Mouse (Mus musculus) intestine, postnatal 0 days (tissue): ENCODE results near the gene E2f8. TPM values are rescaled to one million over a fixed set of nuclear protein-coding genes. Genes with fewer than 3 reads are reported as not detected.

Source experiments
- ATAC-seq: fragments of 200-750 bp; cut with Nextera tagmentation; 2 replicates; pipeline ENCODE4 v1.8.0; 2017; ENCODE audit warnings: mild to moderate bottlenecking, moderate TSS enrichment, moderate library complexity
- H3K27ac ChIP-seq: fragments of 300-500 bp; sonication (generic); 2 replicates; pipeline ENCODE4 v1.5.1; 2014; ENCODE audit warnings: mild to moderate bottlenecking, low read depth, low read length, moderate library complexity
- H3K27me3 ChIP-seq: fragments of 300-500 bp; sonication (generic); replicated peaks from 2 replicates; pipeline ENCODE4 v1.6.1; 2014; ENCODE audit warnings: low read length, mixed read lengths; ENCODE audit not compliant: control insufficient read depth, insufficient read depth
- H3K36me3 ChIP-seq: fragments of 300-500 bp; sonication (generic); 2 replicates; pipeline ENCODE4 v1.6.1; 2014; ENCODE audit warnings: mild to moderate bottlenecking, moderate library complexity; ENCODE audit not compliant: control insufficient read depth, insufficient read depth
- H3K4me1 ChIP-seq: fragments of 300-500 bp; sonication (generic); replicated peaks from 2 replicates; pipeline ENCODE4 v1.6.1; 2014; ENCODE audit warnings: antibody characterized with exemption, low read length, mixed read lengths; ENCODE audit not compliant: control insufficient read depth, insufficient read depth
- H3K4me2 ChIP-seq: fragments of 300-500 bp; sonication (generic); replicated peaks from 2 replicates; pipeline ENCODE4 v1.6.1; 2014; ENCODE audit warnings: low read depth, mild to moderate bottlenecking, moderate library complexity
- H3K4me3 ChIP-seq: fragments of 300-500 bp; sonication (generic); 2 replicates; pipeline ENCODE4 v1.5.1; 2014; ENCODE audit warnings: low read depth, low read length
- H3K9ac ChIP-seq: fragments of 300-500 bp; sonication (generic); 2 replicates; pipeline ENCODE4 v1.6.1; 2014; ENCODE audit warnings: mild to moderate bottlenecking, low read depth, low read length
- H3K9me3 ChIP-seq: fragments of 300-500 bp; sonication (generic); 2 replicates; pipeline ENCODE4 v1.6.1; 2016; ENCODE audit warnings: mixed run types; ENCODE audit not compliant: control insufficient read depth
- CTCF ChIP-seq: sonication (generic); IDR thresholded peaks from 2 replicates; pipeline ENCODE4 v1.5.1; 2016; ENCODE audit warnings: low read depth, mild to moderate bottlenecking, control low read depth, antibody characterized with exemption, moderate library complexity
- WGBS: fragments of 180-500 bp; shearing (Covaris S2); extraction: QIAGEN DNeasy Blood & Tissue Kit; methylation state at CpG from one replicate; pipeline ENCODE4 v1.1.7; 2014; 5-methylcytosine and 5-hydroxymethylcytosine counted together
- polyA plus RNA-seq: library from polyadenylated mRNA; unstranded; fragments of >200 nt; fragmentation: Nextera tagmentation; extraction: Ambion mirVana; gene quantifications from 2 replicates; pipeline ENCODE4 v1.2.1, GENCODE M21; 2015

Gene E2f8
- polyA plus RNA-seq, 1 experiment from 2014 or later, result 18.1 TPM

GRCm38 (mm10) chr7:48834989-48835626 lies 46.3 kb downstream of the E2f8 start:
- ATAC-seq, result no peak
- 84% methylated on average over 12 of the region's 12 CpGs for WGBS
- no peaks in the 10 kb centered on the region for H3K9me3 ChIP-seq

GRCm38 (mm10) chr7:48834371-48834970 lies 46.9 kb downstream of the E2f8 start:
- Histone ChIP-seq H3K36me3 (no peaks in the 10 kb centered on the region), H3K9ac (no peak overlapping the region), H3K9me3 (no peaks in the 10 kb centered on the region), H3K27ac (no peak overlapping the region), H3K27me3 (no peaks in the 10 kb centered on the region), H3K4me2 (no peak overlapping the region), H3K4me3 (no peak overlapping the region), H3K4me1 (no peaks in the 10 kb centered on the region)
- no peak for TF ChIP-seq CTCF
- 71% methylated on average over 4 of the region's 4 CpGs for WGBS
- no peak for ATAC-seq

More at GRCm38 (mm10) chr7:48834989-48835626, 46.3 kb downstream of the E2f8 start:
- H3K36me3 ChIP-seq, result no peaks in the 10 kb centered on the region
- H3K4me1 ChIP-seq, result no peaks in the 10 kb centered on the region
- H3K4me2 ChIP-seq, result no peak overlapping the region
- no peaks in the 10 kb centered on the region for H3K27me3 ChIP-seq
- no peak overlapping the region for H3K9ac ChIP-seq
- H3K4me3 ChIP-seq, result no peak overlapping the region
- no peak for TF ChIP-seq CTCF
- no peak overlapping the region for H3K27ac ChIP-seq

DNA sequence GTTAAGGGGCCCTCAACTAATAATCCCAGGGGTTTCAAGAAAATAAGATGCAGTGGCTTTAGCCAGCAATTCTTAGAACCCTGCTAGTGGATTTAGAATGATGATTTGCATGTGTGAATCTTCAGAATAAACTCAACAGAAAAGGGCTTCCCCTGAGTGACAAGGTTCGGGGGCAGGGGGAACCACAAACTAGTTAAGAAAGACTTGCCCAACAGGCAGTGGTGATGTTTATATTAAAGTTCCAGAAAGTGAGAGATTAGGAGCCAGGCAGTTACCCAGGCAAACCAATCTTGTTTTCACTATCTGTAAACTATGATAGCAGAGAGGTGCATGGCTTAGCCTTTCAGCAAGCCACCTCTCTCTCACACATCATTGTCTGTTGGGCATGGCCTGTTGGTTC lies 48.7 kb downstream of the E2f8 start:
- 64% methylated on average over 1 of the region's 1 CpGs for WGBS

DNA sequence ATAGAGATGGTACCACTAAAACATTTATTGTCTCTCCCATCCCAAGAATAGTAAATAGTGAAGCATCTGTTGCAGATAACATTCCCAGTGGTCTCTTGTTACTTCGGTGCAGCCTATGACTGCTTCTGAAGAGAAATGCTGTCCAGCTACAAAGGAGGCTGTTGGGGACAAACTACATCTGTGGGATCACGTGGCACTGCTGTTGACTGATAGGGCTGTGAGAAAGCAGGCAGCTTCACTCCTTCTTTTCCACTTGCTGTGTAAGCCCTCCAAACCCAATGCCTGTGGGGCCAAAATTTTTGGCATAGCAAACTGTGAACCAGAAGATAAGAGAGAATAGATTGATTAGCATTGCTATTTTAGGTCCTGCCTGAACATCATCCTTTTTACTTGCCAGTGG lies 51.0 kb downstream of the E2f8 start:
- Histone ChIP-seq H3K36me3 (peaks cover 26% of the 10 kb centered on the region), H3K4me1 (no peaks in the 10 kb centered on the region), H3K27me3 (no peaks in the 10 kb centered on the region), H3K4me3 (no peak overlapping the region), H3K27ac (no peak overlapping the region), H3K9ac (no peak overlapping the region), H3K9me3 (no peaks in the 10 kb centered on the region), H3K4me2 (no peak overlapping the region)
- ATAC-seq, result no peak
- no peak for TF ChIP-seq CTCF
- WGBS, result 35% methylated on average over 2 of the region's 2 CpGs

More for the DNA sequence above, 48.7 kb downstream of the E2f8 start:
- H3K9me3 ChIP-seq, result no peaks in the 10 kb centered on the region
- H3K36me3 ChIP-seq, result peaks cover 6% of the 10 kb centered on the region
- no peak overlapping the region for H3K4me3 ChIP-seq
- no peak overlapping the region for H3K9ac ChIP-seq
- TF ChIP-seq CTCF, result no peak
- H3K4me1 ChIP-seq, result no peaks in the 10 kb centered on the region
- no peak overlapping the region for H3K27ac ChIP-seq
- no peak overlapping the region for H3K4me2 ChIP-seq
- H3K27me3 ChIP-seq, result no peaks in the 10 kb centered on the region
- ATAC-seq, result no peak

- no peak for TF ChIP-seq CTCF
- H3K9ac ChIP-seq, result no peak overlapping the region
- H3K27ac ChIP-seq, result no peak overlapping the region
- 80% methylated on average over 5 of the region's 5 CpGs for WGBS
- ATAC-seq, result no peak
- H3K4me1 ChIP-seq, result no peaks in the 10 kb centered on the region
- peaks cover 36% of the 10 kb centered on the region for H3K36me3 ChIP-seq
- no peaks in the 10 kb centered on the region for H3K9me3 ChIP-seq
- H3K4me2 ChIP-seq, result no peak overlapping the region
- H3K4me3 ChIP-seq, result no peak overlapping the region
- H3K27me3 ChIP-seq, result no peaks in the 10 kb centered on the region
These were observed 52.1 kb downstream of the E2f8 start for GRCm38 (mm10) chr7:48829177-48829910.

DNA sequence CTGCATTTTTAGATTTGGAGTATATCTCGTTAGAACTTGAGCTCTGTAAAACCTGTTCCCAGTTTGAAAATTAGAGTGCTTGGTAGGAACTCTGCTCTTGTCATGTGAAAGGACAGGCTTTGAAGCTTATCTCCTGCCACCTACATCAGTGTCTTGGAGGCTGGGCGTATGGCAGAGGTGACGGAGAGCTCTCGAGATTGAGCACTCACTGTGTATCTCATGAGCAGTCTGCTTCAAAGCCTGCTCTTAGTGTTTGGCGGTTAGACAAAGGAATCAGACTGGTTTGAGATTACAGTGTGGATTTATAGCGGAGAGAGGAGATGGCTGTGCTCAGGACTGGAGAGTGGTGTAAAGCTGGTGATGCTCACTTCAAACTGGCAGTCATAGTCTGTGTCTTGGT lies 56.2 kb downstream of the E2f8 start:
- no peak for TF ChIP-seq CTCF
- Histone ChIP-seq H3K4me3 (no peak overlapping the region), H3K27ac (no peak overlapping the region), H3K4me1 (0 out of 2 replicates have a peak, but pooled peaks cover 6% of the 10 kb centered on the region), H3K36me3 (peaks cover 61% of the 10 kb centered on the region), H3K4me2 (no peak overlapping the region), H3K9me3 (no peaks in the 10 kb centered on the region), H3K27me3 (no peaks in the 10 kb centered on the region), H3K9ac (no peak overlapping the region)
- WGBS, result 89% methylated on average over 6 of the region's 6 CpGs
- no peak for ATAC-seq
